Mouse (Mus musculus) stomach, embryonic 16.5 days (tissue): ENCODE measurements around the gene Hnrnpl. TPM values are rescaled to one million over a fixed set of nuclear protein-coding genes. Genes with fewer than 3 reads are reported as not detected.
A peak's percentile ranks its signal among the peaks of the same experiment; 100 is the strongest.
"Not testable (repeated sequence)": the region's sequence is repeated elsewhere in the genome, so short reads cannot be mapped to it uniquely, and the experiment has no call there.

Source experiments
- ATAC-seq: fragments of 200-750 bp; cut with Nextera tagmentation; 2 replicates; pipeline ENCODE4 v1.8.0; 2017; ENCODE audit warnings: moderate number of reproducible peaks, moderate TSS enrichment; ENCODE audit not compliant: insufficient read depth, low FRiP score
- H3K27ac ChIP-seq: fragments of 300-500 bp; sonication (generic); 2 replicates; pipeline ENCODE4 v1.5.1; 2014; ENCODE audit warnings: low read length
- H3K27me3 ChIP-seq: fragments of 300-500 bp; sonication (generic); 2 replicates; pipeline ENCODE4 v1.6.1; 2014; ENCODE audit warnings: low read length, control low read depth, mixed read lengths; ENCODE audit not compliant: control insufficient read depth, insufficient read depth
- H3K36me3 ChIP-seq: fragments of 300-500 bp; sonication (generic); 2 replicates; pipeline ENCODE4 v1.6.1; 2014; ENCODE audit warnings: low read length; ENCODE audit not compliant: control insufficient read depth, insufficient read depth
- H3K4me1 ChIP-seq: fragments of 300-500 bp; sonication (generic); 2 replicates; pipeline ENCODE4 v1.6.1; 2014; ENCODE audit warnings: low read length, control low read depth, mixed read lengths; ENCODE audit not compliant: control insufficient read depth, insufficient read depth
- H3K4me2 ChIP-seq: fragments of 300-500 bp; sonication (generic); 2 replicates; pipeline ENCODE4 v1.6.1; 2014; ENCODE audit warnings: low read depth, low read length, mixed read lengths
- H3K4me3 ChIP-seq: fragments of 300-500 bp; sonication (generic); replicated peaks from 2 replicates; pipeline ENCODE4 v1.5.1; 2014; ENCODE audit warnings: mild to moderate bottlenecking, low read length
- H3K9ac ChIP-seq: fragments of 300-500 bp; sonication (generic); 2 replicates; pipeline ENCODE4 v1.6.1; 2014; ENCODE audit warnings: low read length
- H3K9me3 ChIP-seq: fragments of 300-500 bp; sonication (generic); replicated peaks from 2 replicates; pipeline ENCODE4 v1.6.1; 2016; ENCODE audit warnings: low read length, control low read depth; ENCODE audit not compliant: control insufficient read depth
- WGBS: fragments of 180-500 bp; shearing (Covaris S2); extraction: QIAGEN DNeasy Blood & Tissue Kit; methylation state at CpG from one replicate; pipeline ENCODE4 v1.1.7; 2014; 5-methylcytosine and 5-hydroxymethylcytosine counted together
- polyA plus RNA-seq: library from polyadenylated mRNA; unstranded; fragments of >200 nt; fragmentation: Nextera tagmentation; extraction: Ambion mirVana; gene quantifications from 2 replicates; pipeline ENCODE4 v1.2.1, GENCODE M21; 2015

The Hnrnpl gene
- polyA plus RNA-seq, 1 experiment from 2014 or later, result 200 TPM

DNA sequence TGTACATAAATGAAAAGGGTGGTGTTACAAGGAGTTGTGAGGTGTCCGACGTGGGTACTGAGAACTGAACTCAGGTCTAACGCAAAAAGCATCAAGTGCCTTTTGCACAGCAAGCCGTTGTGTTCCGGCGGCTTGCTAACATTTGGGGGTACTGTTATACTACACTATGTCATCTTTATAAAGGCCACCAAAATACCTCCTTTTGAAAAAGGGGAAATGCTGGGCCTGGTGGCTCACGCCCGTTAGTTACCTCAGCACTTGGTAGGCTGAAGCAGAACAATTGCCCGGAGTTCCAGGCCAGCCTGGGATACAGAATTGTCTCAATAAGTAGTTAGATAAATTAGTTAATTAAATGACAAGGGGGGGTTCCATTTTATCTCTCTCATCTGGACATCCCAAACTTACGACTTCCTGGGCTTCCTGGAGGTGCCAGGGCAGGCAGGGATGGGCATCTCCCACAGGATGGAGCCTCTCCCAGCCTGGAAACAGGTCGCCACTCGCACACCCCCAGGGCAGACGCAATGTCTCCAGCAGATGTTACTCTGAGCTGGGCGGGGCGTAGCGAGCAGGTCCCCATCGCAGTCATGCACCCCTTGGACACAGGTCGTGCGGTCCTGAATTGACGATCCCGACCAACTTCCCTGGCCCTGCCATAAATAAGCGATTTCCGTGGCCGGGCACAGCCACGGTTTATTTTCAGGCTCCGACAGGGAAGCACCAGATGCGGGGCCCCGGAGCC lies 58.6 kb downstream of the Hnrnpl start:
- Histone ChIP-seq H3K4me3 (no peak overlapping the region), H3K27me3 (no peaks in the 10 kb centered on the region), H3K4me2 (no peak overlapping the region), H3K27ac (peak overlapping the region; percentile 62; the same call in 1 of the 2 replicates), H3K9me3 (no peaks in the 10 kb centered on the region), H3K9ac (peak overlapping the region; percentile 61; the same call in 1 of the 2 replicates), H3K4me1 (peaks cover 30% of the 10 kb centered on the region), H3K36me3 (no peaks in the 10 kb centered on the region)
- WGBS, result 89% methylated on average over 28 of the region's 28 CpGs
- no peak for ATAC-seq

DNA sequence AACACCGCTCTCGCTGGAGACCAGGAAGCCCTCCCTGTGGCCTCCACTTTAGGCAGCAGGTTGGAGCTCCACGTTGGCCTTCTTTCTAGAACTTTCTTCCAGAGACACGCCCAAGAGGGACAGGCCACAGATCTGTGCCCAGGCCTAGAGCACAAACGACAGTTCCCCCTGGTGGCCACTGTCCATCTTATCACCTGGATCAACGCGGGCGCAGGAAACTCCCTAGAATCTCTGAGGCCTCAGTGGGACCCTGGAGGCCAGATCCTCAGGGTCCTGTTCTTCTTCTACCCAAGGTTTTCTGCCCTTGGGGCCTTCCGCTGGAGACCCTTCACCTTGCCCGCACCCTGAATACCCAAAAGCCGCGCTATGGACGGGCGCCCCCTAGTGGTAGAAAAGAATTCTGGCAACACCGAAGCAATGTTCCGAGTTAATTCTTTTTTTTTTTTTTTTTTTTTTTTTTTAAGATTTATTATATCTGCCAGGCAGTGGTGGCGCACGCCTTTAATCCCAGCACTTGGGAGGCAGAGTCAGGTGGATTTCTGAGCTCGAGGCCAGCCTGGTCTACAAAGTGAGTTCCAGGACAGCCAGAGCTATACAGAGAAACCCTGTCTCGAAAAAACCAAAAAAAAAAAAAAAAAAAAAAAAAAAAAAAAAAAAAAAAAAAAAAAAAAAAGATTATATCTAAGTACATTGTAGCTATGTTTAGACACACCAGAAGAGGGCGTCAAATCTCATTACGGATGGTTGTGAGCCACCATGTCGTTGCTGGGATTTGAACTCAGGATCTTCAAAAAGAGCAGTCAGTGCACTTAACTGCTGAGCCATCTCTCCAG lies 59.4 kb downstream of the Hnrnpl start:
- peaks cover 30% of the 10 kb centered on the region for H3K4me1 ChIP-seq
- H3K9ac ChIP-seq, result peak overlapping the region; percentile 61; the same call in 1 of the 2 replicates
- H3K27me3 ChIP-seq, H3K36me3 ChIP-seq, H3K9me3 ChIP-seq: not testable (repeated sequence)
- H3K4me3 ChIP-seq, result 0 out of 2 replicates have a peak overlapping the region, but pooled peaks have one; percentile 15
- ATAC-seq, result peak; percentile 30; the same call in 1 of the 2 replicates
- H3K4me2 ChIP-seq, result peak overlapping the region; percentile 38
- WGBS, result 26% methylated on average over 23 of the region's 23 CpGs
- H3K27ac ChIP-seq, result peak overlapping the region; percentile 62; the same call in 1 of the 2 replicates

DNA sequence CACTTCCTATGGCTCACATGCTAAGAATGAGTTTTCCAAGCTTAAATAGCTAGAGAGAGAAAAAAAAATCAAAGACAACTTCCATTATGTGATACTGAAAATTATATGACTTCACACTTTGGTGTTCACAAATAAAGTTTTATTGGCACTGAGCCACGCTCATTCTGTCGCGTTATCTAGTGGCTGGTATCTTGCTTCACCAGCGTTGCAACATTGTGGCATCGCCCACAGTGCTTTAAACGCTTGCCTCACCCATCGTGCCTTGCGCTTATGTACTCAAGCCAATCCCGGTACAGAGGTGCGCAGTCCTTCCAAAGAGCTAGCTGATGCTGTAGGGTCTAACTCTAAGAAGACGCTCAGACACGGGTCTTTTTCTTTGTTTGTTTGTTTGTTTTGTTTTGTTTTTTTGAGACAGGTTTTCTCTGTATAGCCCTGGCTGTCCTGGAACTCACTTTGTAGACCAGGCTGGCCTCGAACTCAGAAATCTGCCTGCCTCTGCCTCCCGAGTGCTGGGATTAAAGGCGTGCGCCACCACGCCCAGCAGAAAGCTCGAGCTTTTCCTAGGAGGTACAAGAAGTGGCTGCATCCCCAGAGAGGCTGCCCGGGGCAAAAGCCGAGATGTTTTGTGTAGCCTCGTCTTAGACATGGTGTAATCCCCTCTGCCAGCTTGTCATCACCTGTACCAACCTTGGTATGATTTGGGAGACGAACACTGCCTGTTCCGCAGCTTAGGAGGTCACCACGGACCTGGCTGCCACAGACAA lies 62.7 kb downstream of the Hnrnpl start:
- ATAC-seq, result no peak
- WGBS, result 83% methylated on average over 24 of the region's 24 CpGs
- Histone ChIP-seq H3K4me2 (no peak overlapping the region), H3K4me3 (no peak overlapping the region), H3K27me3 (no peaks in the 10 kb centered on the region), H3K9ac (no peak overlapping the region), H3K4me1 (peaks cover 9% of the 10 kb centered on the region), H3K27ac (no peak overlapping the region), H3K36me3 (no peaks in the 10 kb centered on the region), H3K9me3 (no peaks in the 10 kb centered on the region)

Other genes starting within 250 kb of the Hnrnpl start
- gene Samd4b, start 210.4 kb upstream of the Hnrnpl start, polyA plus RNA-seq, result 10.9 and 11.2 TPM in 2 replicates
- 54.8 and 64.4 TPM in 2 replicates for gene Pak4, start 210.4 kb upstream of the Hnrnpl start, polyA plus RNA-seq
- 0.16 TPM in 1 of 2 replicates, not detected in the other for gene Acp7, start 177.2 kb upstream of the Hnrnpl start, polyA plus RNA-seq
- 3.8 and 4.8 TPM in 2 replicates for gene Fbxo27, start 115.7 kb upstream of the Hnrnpl start, polyA plus RNA-seq
- gene Fbxo17, start 91.7 kb upstream of the Hnrnpl start, polyA plus RNA-seq, result 9.0 and 9.1 TPM in 2 replicates
- 117 and 135 TPM in 2 replicates for gene Mrps12, start 66.7 kb upstream of the Hnrnpl start, polyA plus RNA-seq
- 22.4 and 22.9 TPM in 2 replicates for gene Sars2, start 66.5 kb upstream of the Hnrnpl start, polyA plus RNA-seq
- gene Ccer2, start 52.4 kb upstream of the Hnrnpl start, polyA plus RNA-seq, result 0.30 TPM in 1 of 2 replicates, not detected in the other
- gene Sirt2, start 41.8 kb upstream of the Hnrnpl start, polyA plus RNA-seq, result 62.1 and 63.7 TPM in 2 replicates
- gene Nfkbib, start 41.0 kb upstream of the Hnrnpl start, polyA plus RNA-seq, result 37.2 and 38.9 TPM in 2 replicates
- 5.0 and 5.9 TPM in 2 replicates for gene Rinl, start 19.6 kb upstream of the Hnrnpl start, polyA plus RNA-seq
- 227 and 230 TPM in 2 replicates for gene Ech1, start 16.7 kb downstream of the Hnrnpl start, polyA plus RNA-seq
- 353 and 382 TPM in 2 replicates for gene Lgals4, start 25.3 kb downstream of the Hnrnpl start, polyA plus RNA-seq
- gene Lgals7, start 55.3 kb downstream of the Hnrnpl start, polyA plus RNA-seq, result 5.8 and 9.9 TPM in 2 replicates
- gene Capn12, start 72.9 kb downstream of the Hnrnpl start, polyA plus RNA-seq, result 0.56 and 0.59 TPM in 2 replicates
- gene Actn4, start 153.8 kb downstream of the Hnrnpl start, polyA plus RNA-seq, result 413 and 449 TPM in 2 replicates
- 339 and 345 TPM in 2 replicates for gene Eif3k, start 173.3 kb downstream of the Hnrnpl start, polyA plus RNA-seq
- gene Map4k1, start 173.5 kb downstream of the Hnrnpl start, polyA plus RNA-seq, result 7.9 and 8.4 TPM in 2 replicates